Mouse (Mus musculus) MEL (cell line): Measurements from ENCODE around the gene Cabcoco1.

Experiments used
- BHLHE40 ChIP-seq: IDR thresholded peaks from 2 replicates; pipeline ENCODE4 v1.6.1; 2012; ENCODE audit warnings: low read depth, mild to moderate bottlenecking, inconsistent platforms, low read length, improper control_type of control experiment, borderline replicate concordance
- CTCF ChIP-seq, 3 experiments: IDR thresholded peaks in 2 of 3; conservative IDR thresholded peaks in 1 of 3; 2 replicates each; pipeline ENCODE4 v1.5.1; 2011 to 2012; ENCODE audit warnings: low read length in 3 of 3, low read depth in 2 of 3, mild to moderate bottlenecking in 2 of 3, improper control_type of control experiment in 1 of 3, inconsistent platforms in 1 of 3, mixed read lengths in 1 of 3, moderate library complexity in 1 of 3; ENCODE audit not compliant: control insufficient read depth in 1 of 3, insufficient read depth in 1 of 3, poor library complexity in 1 of 3, severe bottlenecking in 1 of 3
- ELF1 ChIP-seq: IDR thresholded peaks from 2 replicates; pipeline ENCODE4 v1.6.1; 2014; ENCODE audit warnings: low read depth, mild to moderate bottlenecking, inconsistent platforms, low read length, improper control_type of control experiment, moderate library complexity
- HCFC1 ChIP-seq: IDR thresholded peaks from 2 replicates; pipeline ENCODE4 v1.6.1; 2012; ENCODE audit warnings: low read depth, mild to moderate bottlenecking, inconsistent platforms, low read length, improper control_type of control experiment, moderate library complexity
- POLR2A ChIP-seq, 2 experiments: IDR thresholded peaks; 2 replicates each; pipeline ENCODE4 v1.6.1; 2011 to 2012; ENCODE audit warnings: low read length in 2 of 2, mild to moderate bottlenecking in 2 of 2, control low read depth in 1 of 2, improper control_type of control experiment in 1 of 2, low read depth in 1 of 2, moderate library complexity in 1 of 2; ENCODE audit not compliant: control insufficient read depth in 1 of 2, insufficient read depth in 1 of 2, poor library complexity in 1 of 2
- SMC3 ChIP-seq: IDR thresholded peaks from 2 replicates; pipeline ENCODE4 v1.6.1; 2011; ENCODE audit warnings: low read depth, low read length, improper control_type of control experiment
- UBTF ChIP-seq: IDR thresholded peaks from 2 replicates; pipeline ENCODE4 v1.6.1; 2012; ENCODE audit warnings: low read depth, mild to moderate bottlenecking, inconsistent platforms, low read length, improper control_type of control experiment, moderate library complexity, borderline replicate concordance; ENCODE audit not compliant: insufficient read depth
- ZNF384 ChIP-seq: IDR thresholded peaks from 2 replicates; pipeline ENCODE4 v1.6.1; 2012; ENCODE audit warnings: low read depth, mild to moderate bottlenecking, inconsistent platforms, low read length, improper control_type of control experiment

DNA sequence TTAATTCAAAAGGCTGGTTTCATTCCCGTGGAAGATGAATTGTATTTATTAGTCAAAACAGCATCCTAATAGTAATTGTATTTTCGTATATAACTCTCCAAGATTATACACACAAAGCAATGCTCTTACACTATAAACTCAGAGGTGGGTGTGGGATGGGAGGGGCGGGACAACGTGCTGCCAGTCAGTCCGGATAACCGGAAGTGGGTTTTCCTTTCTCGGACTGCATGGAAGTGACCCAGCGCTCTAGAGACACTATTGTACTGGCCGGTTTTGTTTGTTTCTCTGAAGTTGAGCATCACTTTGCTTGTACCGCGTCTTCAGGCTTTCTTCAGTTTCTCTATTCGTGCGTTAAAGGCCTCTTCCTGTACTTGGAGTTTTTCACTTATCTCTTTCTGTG, 110.8 kb downstream of the Cabcoco1 start:
- TF ChIP-seq SMC3 (no peak), ELF1 (no peak), POLR2A (IDR thresholded peaks at IDR 0.05; ENCODE audit: control insufficient read depth in 1 of 2, insufficient read depth in 1 of 2, low read depth in 1 of 2, low read length in 2 of 2, poor library complexity in 1 of 2) (no peak), BHLHE40 (no peak), CTCF (IDR thresholded peaks at IDR 0.05 in 2 of 3, conservative IDR thresholded peaks at IDR 0.05 in 1 of 3; ENCODE audit: control insufficient read depth in 1 of 3, insufficient read depth in 1 of 3, low read depth in 2 of 3, low read length in 3 of 3, poor library complexity in 1 of 3, severe bottlenecking in 1 of 3) (no peak), ZNF384 (no peak), UBTF (no peak), HCFC1 (no peak)
